Mouse (Mus musculus): ENCODE data around the gene Hist1h2af. TPM values are rescaled to one million over a fixed set of nuclear protein-coding genes. Genes with fewer than 3 reads are reported as not detected.

The Hist1h2af gene
- polyA plus RNA-seq, 1 experiment, result 4.5 TPM

- no peaks in the 10 kb centered on the region for H3K4me1 ChIP-seq (ENCODE audit: control insufficient read depth, insufficient read depth, low read length)
- no peak overlapping the region for H3K27ac ChIP-seq (ENCODE audit: control insufficient read depth, insufficient read depth, low read depth, low read length)
- H3K27me3 ChIP-seq (ENCODE audit: control insufficient read depth, insufficient read depth, low read length), result no peaks in the 10 kb centered on the region
- H3K36me3 ChIP-seq (ENCODE audit: control insufficient read depth, insufficient read depth, low read length), result no peaks in the 10 kb centered on the region
- no peak for TF ChIP-seq CTCF (IDR thresholded peaks at IDR 0.05; ENCODE audit: control insufficient read depth, insufficient read depth, insufficient replicate concordance, low read depth, low read length)
- no peak for TF ChIP-seq POLR2A (IDR thresholded peaks at IDR 0.05; ENCODE audit: control insufficient read depth, low read depth, low read length)
- H3K4me3 ChIP-seq (ENCODE audit: control insufficient read depth, low read depth, low read length), result no peak overlapping the region
These were observed 35.9 kb upstream of the Hist1h2af start for GRCm38 (mm10) chr13:23497656-23498321.

- no peak for TF ChIP-seq CTCF (IDR thresholded peaks at IDR 0.05; ENCODE audit: control insufficient read depth, insufficient read depth, insufficient replicate concordance, low read depth, low read length)
- TF ChIP-seq POLR2A (IDR thresholded peaks at IDR 0.05; ENCODE audit: control insufficient read depth, low read depth, low read length), result no peak
- Histone ChIP-seq H3K4me1 (ENCODE audit: control insufficient read depth, insufficient read depth, low read length) (no peaks in the 10 kb centered on the region), H3K36me3 (ENCODE audit: control insufficient read depth, insufficient read depth, low read length) (no peaks in the 10 kb centered on the region), H3K27me3 (ENCODE audit: control insufficient read depth, insufficient read depth, low read length) (no peaks in the 10 kb centered on the region), H3K27ac (ENCODE audit: control insufficient read depth, insufficient read depth, low read depth, low read length) (no peak overlapping the region), H3K4me3 (ENCODE audit: control insufficient read depth, low read depth, low read length) (no peak overlapping the region)
These were observed 35.1 kb upstream of the Hist1h2af start for GRCm38 (mm10) chr13:23498653-23499052.

- H3K36me3 ChIP-seq (ENCODE audit: control insufficient read depth, insufficient read depth, low read length), result no peaks in the 10 kb centered on the region
- H3K4me3 ChIP-seq (ENCODE audit: control insufficient read depth, low read depth, low read length), result no peak overlapping the region
- no peaks in the 10 kb centered on the region for H3K27me3 ChIP-seq (ENCODE audit: control insufficient read depth, insufficient read depth, low read length)
- no peaks in the 10 kb centered on the region for H3K4me1 ChIP-seq (ENCODE audit: control insufficient read depth, insufficient read depth, low read length)
- TF ChIP-seq CTCF (IDR thresholded peaks at IDR 0.05; ENCODE audit: control insufficient read depth, insufficient read depth, insufficient replicate concordance, low read depth, low read length) (no peak), POLR2A (IDR thresholded peaks at IDR 0.05; ENCODE audit: control insufficient read depth, low read depth, low read length) (no peak)
- H3K27ac ChIP-seq (ENCODE audit: control insufficient read depth, insufficient read depth, low read depth, low read length), result no peak overlapping the region
These were observed 33.8 kb upstream of the Hist1h2af start for GRCm38 (mm10) chr13:23499943-23500342.

- TF ChIP-seq POLR2A (IDR thresholded peaks at IDR 0.05; ENCODE audit: control insufficient read depth, low read depth, low read length) (no peak), CTCF (IDR thresholded peaks at IDR 0.05; ENCODE audit: control insufficient read depth, insufficient read depth, insufficient replicate concordance, low read depth, low read length) (no peak)
- Histone ChIP-seq H3K4me3 (ENCODE audit: control insufficient read depth, low read depth, low read length) (no peak overlapping the region), H3K27ac (ENCODE audit: control insufficient read depth, insufficient read depth, low read depth, low read length) (no peak overlapping the region), H3K4me1 (ENCODE audit: control insufficient read depth, insufficient read depth, low read length) (no peaks in the 10 kb centered on the region), H3K27me3 (ENCODE audit: control insufficient read depth, insufficient read depth, low read length) (no peaks in the 10 kb centered on the region), H3K36me3 (ENCODE audit: control insufficient read depth, insufficient read depth, low read length) (no peaks in the 10 kb centered on the region)
These were observed 33.1 kb upstream of the Hist1h2af start for GRCm38 (mm10) chr13:23500424-23501200.

DNA sequence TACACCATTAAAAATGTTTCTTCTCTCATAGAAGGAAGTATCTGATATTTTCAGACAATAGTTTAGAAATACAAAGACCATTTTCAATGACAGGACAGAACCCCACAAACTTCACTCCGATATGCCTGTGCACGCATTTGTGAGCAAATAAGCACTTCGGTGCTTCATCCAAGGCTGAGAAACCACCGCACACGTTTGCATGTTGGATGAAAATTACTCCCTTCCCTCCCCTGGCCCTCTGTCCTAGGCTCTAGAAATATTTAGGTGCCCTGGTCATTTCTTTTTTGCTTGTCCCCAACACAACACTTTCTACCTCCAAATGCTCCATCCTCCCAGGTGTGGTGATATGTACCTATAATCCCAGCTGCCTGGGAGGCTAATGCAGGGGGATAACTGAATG is 32.2 kb upstream of the Hist1h2af start:
- no peak overlapping the region for H3K4me3 ChIP-seq (ENCODE audit: control insufficient read depth, low read depth, low read length)
- H3K4me1 ChIP-seq (ENCODE audit: control insufficient read depth, insufficient read depth, low read length), result peaks cover 3% of the 10 kb centered on the region
- H3K27me3 ChIP-seq (ENCODE audit: control insufficient read depth, insufficient read depth, low read length), result no peaks in the 10 kb centered on the region
- TF ChIP-seq CTCF (IDR thresholded peaks at IDR 0.05; ENCODE audit: control insufficient read depth, insufficient read depth, insufficient replicate concordance, low read depth, low read length) (no peak), POLR2A (IDR thresholded peaks at IDR 0.05; ENCODE audit: control insufficient read depth, low read depth, low read length) (no peak)
- H3K36me3 ChIP-seq (ENCODE audit: control insufficient read depth, insufficient read depth, low read length), result no peaks in the 10 kb centered on the region
- H3K27ac ChIP-seq (ENCODE audit: control insufficient read depth, insufficient read depth, low read depth, low read length), result no peak overlapping the region

DNA sequence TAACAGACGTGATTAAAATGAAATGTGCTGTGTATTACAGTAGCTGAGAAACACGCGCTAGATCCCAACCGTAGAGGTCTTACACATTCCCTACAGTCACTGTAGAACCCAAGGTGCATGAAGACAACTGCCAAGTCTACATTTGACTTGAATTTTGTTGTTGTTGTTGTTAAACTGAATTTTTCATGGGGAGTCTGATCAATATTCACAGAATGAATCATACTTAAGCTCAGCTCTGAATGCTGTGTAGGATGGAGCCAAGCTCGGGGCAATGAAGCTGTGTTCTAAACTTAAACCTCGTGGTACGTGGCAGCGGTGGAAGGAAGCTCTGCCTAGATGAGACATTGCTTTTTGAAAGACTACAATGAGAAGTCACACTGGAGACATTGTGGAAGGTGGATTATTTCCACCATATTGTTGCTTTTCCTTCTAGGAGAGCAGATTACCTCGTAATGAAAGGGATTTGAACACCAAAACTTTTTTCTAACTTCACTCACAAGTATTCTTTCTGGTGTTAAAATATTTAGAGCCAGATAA is 31.6 kb upstream of the Hist1h2af start:
- Histone ChIP-seq H3K27ac (ENCODE audit: control insufficient read depth, insufficient read depth, low read depth, low read length) (no peak overlapping the region), H3K27me3 (ENCODE audit: control insufficient read depth, insufficient read depth, low read length) (no peaks in the 10 kb centered on the region), H3K4me3 (ENCODE audit: control insufficient read depth, low read depth, low read length) (no peak overlapping the region), H3K36me3 (ENCODE audit: control insufficient read depth, insufficient read depth, low read length) (no peaks in the 10 kb centered on the region), H3K4me1 (ENCODE audit: control insufficient read depth, insufficient read depth, low read length) (peaks cover 3% of the 10 kb centered on the region)
- no peak for TF ChIP-seq POLR2A (IDR thresholded peaks at IDR 0.05; ENCODE audit: control insufficient read depth, low read depth, low read length)
- no peak for TF ChIP-seq CTCF (IDR thresholded peaks at IDR 0.05; ENCODE audit: control insufficient read depth, insufficient read depth, insufficient replicate concordance, low read depth, low read length)

DNA sequence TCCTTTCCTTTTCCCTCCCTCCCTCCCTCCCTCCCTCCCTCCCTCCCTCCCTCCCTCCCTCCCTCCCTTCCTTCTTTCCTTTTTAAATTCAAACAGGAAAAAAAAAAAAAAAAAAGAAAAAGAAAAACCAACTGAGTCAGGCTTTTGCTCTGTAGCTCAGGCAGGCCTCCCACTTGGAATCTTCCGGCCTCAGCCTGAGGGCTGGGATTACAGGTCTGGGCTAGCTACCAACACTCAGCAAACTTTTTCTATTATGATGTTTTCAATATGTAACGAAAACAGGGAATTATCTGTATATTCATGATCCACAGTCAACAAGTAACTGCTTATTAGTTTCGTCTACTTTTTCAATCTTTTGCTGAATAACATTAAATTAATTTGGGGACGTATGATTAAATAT is 30.8 kb upstream of the Hist1h2af start:
- Histone ChIP-seq H3K4me3 (ENCODE audit: control insufficient read depth, low read depth, low read length) (no peak overlapping the region), H3K36me3 (ENCODE audit: control insufficient read depth, insufficient read depth, low read length) (no peaks in the 10 kb centered on the region), H3K4me1 (ENCODE audit: control insufficient read depth, insufficient read depth, low read length) (peaks cover 3% of the 10 kb centered on the region), H3K27ac (ENCODE audit: control insufficient read depth, insufficient read depth, low read depth, low read length) (no peak overlapping the region), H3K27me3 (ENCODE audit: control insufficient read depth, insufficient read depth, low read length) (no peaks in the 10 kb centered on the region)
- TF ChIP-seq CTCF (IDR thresholded peaks at IDR 0.05; ENCODE audit: control insufficient read depth, insufficient read depth, insufficient replicate concordance, low read depth, low read length) (no peak), POLR2A (IDR thresholded peaks at IDR 0.05; ENCODE audit: control insufficient read depth, low read depth, low read length) (no peak)
